Mouse (Mus musculus): ENCODE measurements at regions not wholly inside any gene's neighbourhood (a gene's known extent, or its start where the extent isn't known, plus 50 kb on each side); places are given as distances from the start of the nearest gene placed in this dataset.

GRCm38 (mm10) chr14:110276192-110276591, 478.8 kb downstream of the Slitrk6 start:
- DNase-seq: no peak

DNA sequence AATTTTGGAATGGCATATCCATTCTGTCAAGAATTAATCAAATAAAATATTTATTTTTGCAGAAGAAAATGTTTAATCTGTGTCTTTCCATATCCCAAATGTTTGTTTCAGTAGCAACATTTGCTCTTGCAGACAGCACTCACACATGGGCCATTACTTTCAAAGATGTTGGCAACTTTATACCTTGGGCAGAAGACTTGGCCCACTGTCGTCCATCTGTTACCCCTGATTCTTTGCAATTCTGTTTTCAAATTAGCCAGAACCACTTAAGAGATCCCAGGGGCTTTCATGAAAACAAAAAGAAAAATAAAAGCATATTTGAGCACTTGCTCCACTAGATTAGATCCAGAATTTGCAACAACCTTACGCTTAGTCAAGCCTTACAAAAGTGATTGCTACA, 483.7 kb downstream of the Slitrk6 start:
- DNase-seq: no peak

- no peak for DNase-seq
Measured at GRCm38 (mm10) chr14:110244466-110244865, 510.5 kb downstream of the Slitrk6 start.

DNA sequence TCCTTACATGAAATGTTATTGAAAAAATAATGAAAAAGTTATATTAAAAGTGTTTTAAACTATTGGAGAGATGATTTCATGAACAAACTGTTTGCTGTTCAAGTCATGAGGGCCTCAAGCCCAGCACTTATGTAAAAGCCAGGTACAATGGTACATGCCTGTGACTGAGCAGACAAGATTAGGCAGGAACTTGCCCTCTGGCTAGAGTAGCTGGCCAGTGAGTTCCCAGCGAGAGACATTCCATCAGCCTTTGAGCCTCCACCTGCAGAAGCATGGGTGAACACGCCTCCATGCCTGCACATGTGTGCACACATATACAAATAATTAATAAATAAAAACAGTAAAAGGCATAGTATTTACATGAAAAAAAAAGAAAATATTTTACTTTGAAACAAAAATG, 511.4 kb downstream of the Slitrk6 start:
- no peak for DNase-seq

GRCm38 (mm10) chr14:110238800-110239199, 516.1 kb downstream of the Slitrk6 start:
- no peak for DNase-seq

DNA sequence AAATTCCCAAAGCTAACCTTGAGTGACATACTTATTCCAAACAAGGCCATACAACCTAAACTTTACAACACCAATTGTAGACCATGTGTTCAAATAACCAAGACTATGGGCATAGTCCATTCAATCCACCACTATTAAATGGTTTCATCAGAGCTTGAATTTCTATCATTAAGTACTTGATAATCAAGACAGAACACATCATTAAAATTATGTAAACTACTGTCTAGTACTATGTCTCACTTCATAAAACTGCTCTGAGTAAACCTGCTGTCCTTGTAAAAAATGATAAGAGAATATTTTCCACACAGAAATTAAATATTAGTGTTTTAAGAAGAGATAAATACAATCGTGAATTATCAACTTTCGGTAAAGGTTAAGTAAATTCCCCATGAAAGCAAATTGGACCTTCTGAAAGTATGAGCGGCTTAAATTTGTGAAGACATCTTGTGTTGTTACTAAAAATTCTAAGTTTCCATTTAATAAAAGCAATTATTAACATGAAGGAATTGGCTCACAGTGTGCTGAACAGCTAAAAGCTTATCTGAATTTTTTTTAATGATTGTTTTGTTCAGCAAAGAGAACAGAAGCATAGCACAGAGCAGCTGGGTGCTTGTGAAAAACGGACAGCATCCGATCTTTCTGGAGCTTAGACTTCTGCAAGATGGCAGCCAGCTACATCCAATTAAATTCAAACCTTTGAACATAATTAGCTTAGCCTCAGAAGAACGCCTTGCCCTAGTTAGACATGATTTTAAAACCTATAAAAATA, 530.1 kb downstream of the Slitrk6 start:
- no peak for DNase-seq

DNA sequence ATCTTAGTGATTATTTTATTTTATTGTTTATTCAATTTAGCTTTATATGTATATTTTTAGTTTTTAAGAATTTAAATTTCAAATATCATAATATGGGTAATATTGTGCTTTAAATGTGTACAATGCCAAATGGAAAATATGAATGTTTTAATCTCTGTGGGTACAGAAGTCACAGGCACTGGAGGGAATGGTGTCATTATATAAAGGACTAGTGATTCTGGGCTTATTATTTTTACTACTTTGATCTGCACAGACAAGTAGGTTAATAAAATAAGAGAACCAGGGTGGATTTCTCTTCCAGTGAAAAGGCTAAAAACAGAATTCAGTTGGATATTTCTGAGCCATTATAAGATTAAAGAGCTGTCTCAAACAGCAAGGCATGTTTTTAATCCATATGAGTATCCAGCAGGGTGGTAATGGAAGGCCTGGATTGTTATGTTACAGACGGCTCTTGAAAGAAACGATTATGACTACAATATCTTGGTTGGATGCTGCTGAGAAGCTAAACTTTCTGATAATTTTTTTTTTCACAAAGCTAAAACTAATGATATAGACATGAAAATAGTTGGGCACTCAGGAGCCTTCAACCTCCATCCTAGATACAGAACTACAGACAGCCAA, 563.9 kb downstream of the Slitrk6 start:
- DNase-seq: no peak

DNA sequence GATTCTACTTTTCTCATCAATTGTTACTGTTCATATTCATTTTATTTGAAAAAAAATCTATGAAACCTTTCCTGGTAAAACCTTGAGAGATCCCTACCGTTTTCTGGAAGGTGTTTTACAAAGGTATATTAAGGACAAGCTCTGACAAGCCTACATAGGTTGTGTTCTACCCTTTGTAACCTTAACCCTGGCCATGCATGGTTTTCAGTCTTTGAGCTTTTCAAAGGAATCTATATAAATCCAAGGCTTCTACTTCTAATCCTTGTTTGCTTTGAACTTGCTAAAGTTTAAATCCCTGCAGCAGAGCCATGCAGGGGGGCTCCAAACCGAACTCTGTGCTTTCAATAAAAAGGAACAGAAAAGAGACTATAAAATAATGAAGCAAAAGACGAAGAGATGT, 564.5 kb downstream of the Slitrk6 start:
- DNase-seq: no peak

DNA sequence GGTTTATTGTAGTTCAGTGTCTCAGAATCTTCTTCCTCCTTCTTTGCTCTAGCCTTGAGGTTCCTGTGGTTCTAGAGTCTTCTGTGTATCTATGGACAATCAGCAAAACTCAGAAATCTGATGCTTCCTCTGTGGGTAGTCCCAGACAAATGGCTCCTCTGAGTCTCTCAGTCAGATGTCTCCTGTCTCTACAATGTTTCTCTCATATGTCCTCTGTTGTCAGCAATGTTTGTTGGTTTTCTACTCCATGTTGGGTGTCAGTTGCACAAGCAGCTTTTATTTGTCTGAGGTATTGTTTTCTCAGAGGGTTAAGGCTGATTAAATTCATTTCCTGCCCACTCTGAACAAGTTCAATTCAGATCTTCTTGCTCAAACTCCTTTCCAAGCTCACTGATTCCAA, 575.8 kb downstream of the Slitrk6 start:
- DNase-seq: no peak

- no peak for DNase-seq
Measured at GRCm38 (mm10) chr14:110171162-110172117, 583.5 kb downstream of the Slitrk6 start.

GRCm38 (mm10) chr14:110168632-110169031, 586.3 kb downstream of the Slitrk6 start:
- no peak for DNase-seq

- no peak for DNase-seq
Measured at GRCm38 (mm10) chr14:110128265-110128664, 626.7 kb downstream of the Slitrk6 start.

DNA sequence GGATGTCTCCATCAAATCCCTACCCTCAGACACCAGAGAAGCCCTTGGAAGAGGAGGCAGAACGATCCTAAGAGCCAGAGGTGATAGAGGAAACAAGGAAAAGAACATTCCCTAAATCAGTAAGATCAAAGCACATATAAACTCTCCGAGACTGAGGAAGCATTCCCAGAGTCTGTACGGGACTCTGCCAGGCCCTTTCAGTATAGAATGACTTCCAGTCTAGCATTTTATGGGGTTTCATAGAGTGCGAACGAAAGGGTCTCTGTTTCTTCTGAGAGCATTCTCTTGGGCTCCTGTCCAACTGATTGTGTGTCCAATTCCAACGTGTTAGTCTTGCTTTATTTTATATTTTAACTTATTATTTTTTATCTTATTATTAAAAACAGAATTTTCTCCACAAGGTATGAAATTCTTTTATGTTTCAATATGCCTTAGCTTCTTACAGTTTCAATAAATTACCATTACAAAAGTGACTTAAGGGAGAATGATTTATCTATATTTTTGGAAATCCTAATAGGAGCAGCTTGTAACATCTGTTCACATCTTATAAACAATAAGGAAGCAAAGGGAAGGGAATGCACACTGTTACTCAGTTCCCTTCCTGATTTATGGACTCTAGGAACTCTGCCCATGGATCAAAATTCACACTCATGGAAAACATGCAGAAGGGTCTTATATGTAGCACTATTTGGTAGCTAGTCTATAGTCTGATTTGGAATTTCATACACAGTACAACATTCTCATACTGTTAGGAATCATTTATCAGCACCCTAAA, 628.8 kb downstream of the Slitrk6 start:
- no peak for DNase-seq

DNA sequence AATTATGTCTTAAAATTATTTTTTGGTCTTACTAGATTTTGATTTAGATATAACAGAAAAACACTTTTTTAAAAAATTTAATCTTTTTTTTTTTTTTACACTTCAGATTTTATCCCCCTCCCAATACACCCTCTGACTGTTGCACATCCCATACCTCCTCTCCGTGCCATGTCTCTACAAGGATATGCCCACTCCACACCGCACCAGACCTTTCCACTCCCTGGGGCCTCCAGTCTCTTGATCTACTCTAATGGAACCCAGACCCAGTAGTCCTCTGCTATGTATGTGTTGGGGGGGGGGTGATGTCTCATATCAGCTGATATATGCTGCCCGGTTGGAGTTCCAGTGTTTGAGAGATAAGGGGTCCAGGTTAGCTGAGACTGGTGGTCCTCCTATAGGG, 632.2 kb downstream of the Slitrk6 start:
- DNase-seq: no peak

- no peak for DNase-seq
Measured at GRCm38 (mm10) chr14:110115578-110115977, 639.4 kb downstream of the Slitrk6 start.

- DNase-seq: no peak
Measured at GRCm38 (mm10) chr14:110100852-110101251, 654.1 kb downstream of the Slitrk6 start.

DNA sequence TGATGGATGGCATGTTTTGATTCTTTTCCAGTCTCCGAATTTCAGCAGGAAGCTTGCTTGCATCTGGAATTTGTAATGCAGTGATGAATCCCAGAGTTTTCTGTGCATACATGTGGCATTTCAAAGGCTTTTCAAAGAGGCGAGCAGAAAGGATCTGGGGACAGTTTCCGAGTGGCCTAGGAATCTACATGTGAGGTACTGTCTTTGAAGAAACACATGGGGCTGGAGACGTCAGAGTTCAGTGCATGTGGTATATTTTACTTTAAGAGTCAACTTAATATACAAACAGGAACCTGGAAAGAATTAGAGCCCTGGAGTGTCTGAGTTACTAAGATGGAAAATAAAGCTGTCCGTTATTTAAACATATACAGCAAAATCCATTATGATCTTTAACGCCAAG, 676.6 kb downstream of the Slitrk6 start:
- DNase-seq: no peak

GRCm38 (mm10) chr14:110047748-110048147, 707.2 kb downstream of the Slitrk6 start:
- DNase-seq: no peak

DNA sequence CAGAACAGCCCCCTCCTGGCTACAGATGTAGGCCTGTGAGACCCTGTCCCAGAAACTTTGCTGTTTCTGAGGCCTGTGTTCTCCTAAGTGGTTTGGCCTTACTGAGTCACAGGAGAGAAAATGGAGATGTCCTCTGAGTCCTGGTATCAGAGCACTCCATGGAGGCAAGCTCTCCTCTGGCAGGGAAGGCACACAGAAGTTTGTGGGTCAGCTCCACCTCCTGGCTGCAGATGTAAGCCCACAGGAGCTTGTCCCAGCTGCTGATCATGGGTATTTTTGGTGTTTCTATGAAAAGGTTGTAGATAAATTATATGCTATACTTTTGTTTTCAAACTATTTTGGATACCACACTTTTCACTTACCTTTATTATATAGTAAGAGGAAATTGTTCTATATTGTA, 711.7 kb downstream of the Slitrk6 start:
- no peak for DNase-seq

DNA sequence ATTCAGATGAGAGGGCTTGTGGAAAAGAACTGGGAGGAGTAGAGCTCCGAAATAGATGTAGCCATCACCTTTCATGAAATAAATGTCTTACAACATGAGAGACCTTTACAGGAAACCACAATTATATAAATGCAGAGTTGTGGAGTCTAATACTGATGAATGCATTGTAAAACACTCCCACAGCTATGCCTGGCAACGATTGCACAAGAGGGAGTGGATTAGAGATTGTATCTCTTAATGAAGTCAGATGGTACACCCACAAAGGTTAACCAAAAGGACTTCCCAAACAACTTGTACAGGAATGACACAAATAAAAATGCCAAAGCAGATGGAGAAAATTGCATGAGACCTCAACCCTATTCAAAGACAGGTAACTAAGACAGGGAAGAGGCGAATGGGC, 733.1 kb downstream of the Slitrk6 start:
- DNase-seq: no peak

DNA sequence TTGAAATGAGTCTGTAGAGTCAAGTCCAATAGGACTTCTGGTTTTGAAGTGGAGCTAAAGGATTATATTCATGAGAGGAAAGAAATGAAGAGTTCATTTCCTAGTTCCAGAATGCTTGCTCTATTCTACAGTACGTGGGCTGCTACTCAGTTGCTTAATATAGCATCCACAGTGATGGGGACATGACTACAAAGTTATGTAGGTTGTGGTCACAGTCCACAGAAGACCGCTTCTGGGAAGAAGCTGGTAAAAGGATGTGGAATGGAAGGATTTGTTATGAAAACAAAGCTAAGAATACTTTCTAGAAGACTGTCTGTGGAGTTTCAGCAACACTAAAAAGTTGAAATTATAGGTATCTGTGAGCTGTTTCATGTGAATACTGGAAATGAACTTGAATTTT, 739.8 kb downstream of the Slitrk6 start:
- no peak for DNase-seq

GRCm38 (mm10) chr14:110013229-110013628, 741.7 kb downstream of the Slitrk6 start:
- DNase-seq: no peak

DNA sequence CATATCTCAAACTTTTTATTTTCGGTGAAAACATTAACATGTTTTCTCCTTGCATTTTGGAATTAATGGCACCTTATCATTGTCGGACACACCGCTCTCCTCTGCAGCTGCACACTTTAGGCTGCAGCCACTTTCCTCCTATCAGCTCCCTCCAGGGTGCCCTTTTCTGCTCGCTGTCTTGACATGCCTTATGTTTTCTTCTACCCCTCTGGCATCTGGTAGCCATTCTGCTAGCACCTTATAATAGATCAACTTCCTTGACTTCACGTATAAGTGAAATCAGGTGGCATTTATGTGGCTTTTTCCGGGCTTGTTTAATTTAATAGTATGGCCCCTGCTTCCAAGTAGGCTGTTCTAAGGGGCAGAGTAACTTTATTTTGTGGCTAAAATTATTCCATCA, 747.8 kb downstream of the Slitrk6 start:
- no peak for DNase-seq

Data from lung, postnatal 4 days (tissue).